Mouse (Mus musculus) MEL (cell line): ENCODE measurements at regions not wholly inside any gene's neighbourhood (a gene's known extent, or its start where the extent isn't known, plus 50 kb on each side); places are given as distances from the start of the nearest gene placed in this dataset.

Experiments
- DNase-seq: peaks from one replicate; pipeline ENCODE4 v3.0.0; 2011; ENCODE audit warnings: low read depth, low spot score
- H3K27ac ChIP-seq: 2 replicates; pipeline ENCODE4 v1.5.1; 2012; ENCODE audit warnings: low read depth, mild to moderate bottlenecking, control low read depth, low read length, moderate library complexity; ENCODE audit not compliant: control insufficient read depth
- H3K27me3 ChIP-seq, 2 experiments: fragments of 150-350 bp in 1 of 2; sonication (generic) in 1 of 2; 2 replicates each; pipeline ENCODE4 v1.6.1; 2012; ENCODE audit warnings: low read length in 2 of 2, mild to moderate bottlenecking in 2 of 2, improper control_type of control experiment in 1 of 2, moderate library complexity in 1 of 2; ENCODE audit not compliant: insufficient read depth in 2 of 2, control insufficient read depth in 1 of 2
- H3K36me3 ChIP-seq, 2 experiments: 2 replicates each; pipeline ENCODE4 v1.6.1; 2012 to 2014; ENCODE audit warnings: low read length in 2 of 2, improper control_type of control experiment in 1 of 2, inconsistent platforms in 1 of 2, mild to moderate bottlenecking in 1 of 2; ENCODE audit not compliant: insufficient read depth in 2 of 2, control insufficient read depth in 1 of 2
- H3K4me1 ChIP-seq, 2 experiments: fragments of 150-350 bp in 1 of 2; sonication (generic) in 1 of 2; 2 replicates each; pipeline ENCODE4 v1.6.1; 2012; ENCODE audit warnings: low read length in 2 of 2, improper control_type of control experiment in 1 of 2, mild to moderate bottlenecking in 1 of 2; ENCODE audit not compliant: insufficient read depth in 2 of 2, control insufficient read depth in 1 of 2
- H3K4me3 ChIP-seq, 2 experiments: fragments of 150-350 bp in 1 of 2; sonication (generic) in 1 of 2; 2 replicates each; pipeline ENCODE4 v1.5.1; 2012; ENCODE audit warnings: low read depth in 2 of 2, low read length in 2 of 2, mild to moderate bottlenecking in 2 of 2, moderate library complexity in 2 of 2, control low read depth in 1 of 2, improper control_type of control experiment in 1 of 2; ENCODE audit not compliant: control insufficient read depth in 1 of 2, insufficient read depth in 1 of 2
- H3K79me2 ChIP-seq: 2 replicates; pipeline ENCODE4 v1.6.1; 2012; ENCODE audit warnings: mild to moderate bottlenecking, low read length, moderate library complexity; ENCODE audit not compliant: control insufficient read depth, poor library complexity, insufficient read depth
- H3K9ac ChIP-seq: 2 replicates; pipeline ENCODE4 v1.6.1; 2012; ENCODE audit warnings: low read depth, mild to moderate bottlenecking, control low read depth, low read length, moderate library complexity; ENCODE audit not compliant: control insufficient read depth, poor library complexity, severe bottlenecking
- H3K9me3 ChIP-seq: fragments of 150-350 bp; sonication (generic); replicated peaks from 2 replicates; pipeline ENCODE4 v1.6.1; 2012; ENCODE audit warnings: mild to moderate bottlenecking, low read length, improper control_type of control experiment, moderate library complexity; ENCODE audit not compliant: insufficient read depth
- BHLHE40 ChIP-seq: IDR thresholded peaks from 2 replicates; pipeline ENCODE4 v1.6.1; 2012; ENCODE audit warnings: low read depth, mild to moderate bottlenecking, inconsistent platforms, low read length, improper control_type of control experiment, borderline replicate concordance
- CHD2 ChIP-seq: IDR thresholded peaks from 2 replicates; pipeline ENCODE4 v1.6.1; 2011; ENCODE audit warnings: low read length, improper control_type of control experiment
- ELF1 ChIP-seq: IDR thresholded peaks from 2 replicates; pipeline ENCODE4 v1.6.1; 2014; ENCODE audit warnings: low read depth, mild to moderate bottlenecking, inconsistent platforms, low read length, improper control_type of control experiment, moderate library complexity
- EP300 ChIP-seq, 2 experiments: IDR thresholded peaks; 2 replicates each; pipeline ENCODE4 v1.6.1; 2011; ENCODE audit warnings: improper control_type of control experiment in 2 of 2, low read length in 2 of 2, low read depth in 1 of 2, mild to moderate bottlenecking in 1 of 2
- GABPA ChIP-seq: IDR thresholded peaks from 2 replicates; pipeline ENCODE4 v1.6.1; 2012; ENCODE audit warnings: low read depth, mild to moderate bottlenecking, inconsistent platforms, low read length, improper control_type of control experiment, moderate library complexity
- GATA1 ChIP-seq: IDR thresholded peaks from 2 replicates; pipeline ENCODE4 v1.6.1; 2011; ENCODE audit warnings: low read depth, low read length, improper control_type of control experiment
- JUND ChIP-seq: IDR thresholded peaks from 2 replicates; pipeline ENCODE4 v1.6.1; 2011; ENCODE audit warnings: low read depth, mild to moderate bottlenecking, improper control_type of control experiment, low read length
- MAFK ChIP-seq: IDR thresholded peaks from 2 replicates; pipeline ENCODE4 v1.6.1; 2011; ENCODE audit warnings: low read depth, mild to moderate bottlenecking, low read length, improper control_type of control experiment, borderline replicate concordance
- MAZ ChIP-seq: IDR thresholded peaks from 2 replicates; pipeline ENCODE4 v1.6.1; 2012; ENCODE audit warnings: low read depth, mild to moderate bottlenecking, inconsistent platforms, low read length, improper control_type of control experiment
- MEF2A ChIP-seq: IDR thresholded peaks from 2 replicates; pipeline ENCODE4 v1.6.1; 2014; ENCODE audit warnings: low read depth, mild to moderate bottlenecking, inconsistent platforms, low read length, improper control_type of control experiment; ENCODE audit not compliant: poor library complexity, insufficient replicate concordance, severe bottlenecking; ENCODE audit errors: extremely low read depth
- NELFE ChIP-seq: IDR thresholded peaks from 2 replicates; pipeline ENCODE4 v1.6.1; 2011; ENCODE audit warnings: low read depth, low read length, improper control_type of control experiment
- POLR2AphosphoS2 ChIP-seq: IDR thresholded peaks from 2 replicates; pipeline ENCODE4 v1.6.1; 2011; ENCODE audit warnings: low read length, improper control_type of control experiment
- SIN3A ChIP-seq: IDR thresholded peaks from 2 replicates; pipeline ENCODE4 v1.6.1; 2012; ENCODE audit warnings: low read length, improper control_type of control experiment, inconsistent platforms
- SMC3 ChIP-seq: IDR thresholded peaks from 2 replicates; pipeline ENCODE4 v1.6.1; 2011; ENCODE audit warnings: low read depth, low read length, improper control_type of control experiment
- TAL1 ChIP-seq: IDR thresholded peaks from 2 replicates; pipeline ENCODE4 v1.6.1; 2012; ENCODE audit warnings: mild to moderate bottlenecking, inconsistent platforms, low read length, moderate library complexity, mixed read lengths
- USF1 ChIP-seq: IDR thresholded peaks from 2 replicates; pipeline ENCODE4 v1.6.1; 2014; ENCODE audit warnings: low read depth, mild to moderate bottlenecking, inconsistent platforms, low read length, improper control_type of control experiment, moderate library complexity
- ZC3H11A ChIP-seq: IDR thresholded peaks from 2 replicates; pipeline ENCODE4 v1.6.1; 2012; ENCODE audit warnings: low read depth, mild to moderate bottlenecking, inconsistent platforms, low read length, improper control_type of control experiment
- ZNF384 ChIP-seq: IDR thresholded peaks from 2 replicates; pipeline ENCODE4 v1.6.1; 2012; ENCODE audit warnings: low read depth, mild to moderate bottlenecking, inconsistent platforms, low read length, improper control_type of control experiment

GRCm38 (mm10) chr8:79508597-79508996, 109.3 kb upstream of the Smad1 start:
- H3K79me2 ChIP-seq: no peaks in the 10 kb centered on the region
- H3K9me3 ChIP-seq: no peaks in the 10 kb centered on the region
- H3K9ac ChIP-seq: no peak overlapping the region
- no peak overlapping the region for H3K4me3 ChIP-seq
- H3K27ac ChIP-seq: no peak overlapping the region
- 0 out of 4 replicates have a peak, but pooled peaks cover 0 to 2% of the 10 kb centered on the region in 2 experiments for H3K27me3 ChIP-seq
- H3K36me3 ChIP-seq: no peaks in the 10 kb centered on the region
- H3K4me1 ChIP-seq: no peaks in the 10 kb centered on the region
- TF ChIP-seq CHD2 (no peak), MEF2A (no peak), SMC3 (no peak), MAFK (no peak), ZNF384 (no peak), ZC3H11A (no peak)
- no peak for DNase-seq

DNA sequence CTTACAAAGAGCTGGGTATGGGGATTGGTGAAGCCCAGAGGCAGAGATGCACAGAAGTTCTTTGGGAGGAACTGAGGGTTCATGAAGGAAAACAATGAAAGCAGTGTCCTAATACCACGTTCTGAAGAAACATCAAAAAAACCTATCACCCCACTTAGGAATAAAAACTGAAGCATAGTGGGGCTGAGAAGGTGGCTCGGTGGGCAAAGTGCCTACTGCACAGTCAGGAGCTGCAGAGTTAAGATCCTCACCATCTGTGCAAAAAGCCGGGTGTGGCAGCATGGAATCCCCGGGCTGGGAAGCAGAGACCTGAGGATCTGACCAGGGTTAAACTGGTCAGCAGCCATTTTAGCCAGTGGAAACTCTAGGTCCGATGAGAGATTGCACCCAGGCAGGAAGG, 106.1 kb upstream of the Smad1 start:
- H3K9me3 ChIP-seq: no peaks in the 10 kb centered on the region
- H3K9ac ChIP-seq: no peak overlapping the region
- H3K4me3 ChIP-seq: no peak overlapping the region
- TF ChIP-seq MAZ (no peak), USF1 (no peak), JUND (no peak), GATA1 (no peak), POLR2AphosphoS2 (no peak), MEF2A (no peak)
- H3K27me3 ChIP-seq: 0 out of 4 replicates have a peak, but pooled peaks cover 0 to 2% of the 10 kb centered on the region in 2 experiments
- no peaks in the 10 kb centered on the region for H3K4me1 ChIP-seq
- no peak overlapping the region for H3K27ac ChIP-seq
- no peak for DNase-seq
- H3K79me2 ChIP-seq: no peaks in the 10 kb centered on the region
- H3K36me3 ChIP-seq: no peaks in the 10 kb centered on the region

- Histone ChIP-seq H3K9me3 (no peaks in the 10 kb centered on the region), H3K9ac (no peak overlapping the region), H3K4me3 (no peak overlapping the region), H3K79me2 (no peaks in the 10 kb centered on the region), H3K4me1 (no peaks in the 10 kb centered on the region), H3K27ac (no peak overlapping the region), H3K36me3 (no peaks in the 10 kb centered on the region), H3K27me3 (no peaks in the 10 kb centered on the region)
- DNase-seq: no peak
- TF ChIP-seq GABPA (no peak), BHLHE40 (no peak), EP300 (IDR thresholded peaks at IDR 0.05; ENCODE audit: low read depth in 1 of 2, low read length in 2 of 2) (no peak), SIN3A (no peak), GATA1 (no peak), ELF1 (no peak), NELFE (no peak), MEF2A (no peak), TAL1 (no peak), CHD2 (no peak), SMC3 (no peak)
Observed at GRCm38 (mm10) chr8:79503906-79504305, 104.6 kb upstream of the Smad1 start.
